Mouse (Mus musculus) liver, embryonic 14.5 days (tissue): ENCODE data around the gene Hmgn5. TPM values are rescaled to one million over a fixed set of nuclear protein-coding genes. Genes with fewer than 3 reads are reported as not detected.

Source experiments
- ATAC-seq: fragments of 200-750 bp; cut with Nextera tagmentation; 2 replicates; pipeline ENCODE4 v1.8.0; 2017; ENCODE audit warnings: moderate number of reproducible peaks, mild to moderate bottlenecking, moderate library complexity; ENCODE audit not compliant: insufficient read depth
- DNase-seq, 3 experiments: peaks; one replicate each; pipeline ENCODE4 v3.0.0-alpha.2; 2012 to 2013; ENCODE audit warnings: low read depth in 3 of 3, low spot score in 3 of 3
- H3K27ac ChIP-seq: fragments of 300-500 bp; sonication (generic); 2 replicates; pipeline ENCODE4 v1.5.1; 2014; ENCODE audit warnings: moderate library complexity, mild to moderate bottlenecking, control low read depth, inconsistent platforms
- H3K27me3 ChIP-seq: fragments of 300-500 bp; sonication (generic); 2 replicates; pipeline ENCODE4 v1.6.1; 2014; ENCODE audit warnings: mild to moderate bottlenecking, low read length, moderate library complexity; ENCODE audit not compliant: control insufficient read depth, insufficient read depth
- H3K36me3 ChIP-seq: fragments of 300-500 bp; sonication (generic); replicated peaks from 2 replicates; pipeline ENCODE4 v1.6.1; 2014; ENCODE audit warnings: low read depth; ENCODE audit not compliant: control insufficient read depth, insufficient read depth
- H3K4me1 ChIP-seq, 2 experiments: fragments of 200-500 bp in 1 of 2; fragments of 300-500 bp in 1 of 2; sonication (generic) in 1 of 2; replicated peaks; 2 replicates each; pipeline ENCODE4 v1.6.1; 2012 to 2014; ENCODE audit warnings: antibody characterized with exemption in 1 of 2, inconsistent platforms in 1 of 2, low read length in 1 of 2; ENCODE audit not compliant: control insufficient read depth in 2 of 2, insufficient read depth in 2 of 2
- H3K4me2 ChIP-seq: fragments of 300-500 bp; sonication (generic); 2 replicates; pipeline ENCODE4 v1.6.1; 2014; ENCODE audit warnings: low read depth, mild to moderate bottlenecking, control low read depth, moderate library complexity
- H3K4me3 ChIP-seq, 2 experiments: fragments of 200-500 bp in 1 of 2; fragments of 300-500 bp in 1 of 2; sonication (generic) in 1 of 2; 2 replicates each; pipeline ENCODE4 v1.5.1; 2012 to 2014; ENCODE audit warnings: low read depth in 2 of 2, low read length in 2 of 2, mild to moderate bottlenecking in 2 of 2, control low read depth in 1 of 2, inconsistent platforms in 1 of 2, moderate library complexity in 1 of 2; ENCODE audit not compliant: insufficient read depth in 1 of 2
- H3K9ac ChIP-seq: fragments of 300-500 bp; sonication (generic); replicated peaks from 2 replicates; pipeline ENCODE4 v1.6.1; 2014; ENCODE audit warnings: mild to moderate bottlenecking, control low read depth, moderate library complexity
- H3K9me3 ChIP-seq: fragments of 300-500 bp; sonication (generic); 2 replicates; pipeline ENCODE4 v1.6.1; 2016; ENCODE audit warnings: low read length, mixed read lengths; ENCODE audit not compliant: control insufficient read depth
- CTCF ChIP-seq: IDR thresholded peaks from 2 replicates; pipeline ENCODE4 v1.5.1; 2016; ENCODE audit warnings: antibody characterized with exemption, low read depth, control low read depth
- EP300 ChIP-seq: IDR thresholded peaks from 2 replicates; pipeline ENCODE4 v1.6.1; 2016; ENCODE audit warnings: antibody characterized with exemption, low read depth
- WGBS: fragments of 180-500 bp; shearing (Covaris S2); extraction: QIAGEN DNeasy Blood & Tissue Kit; methylation state at CpG from one replicate; pipeline ENCODE4 v1.1.7; 2014; ENCODE audit not compliant: insufficient replicate concordance; 5-methylcytosine and 5-hydroxymethylcytosine counted together
- polyA plus RNA-seq, 2 experiments: library from polyadenylated mRNA; depleted of rRNA in 1 of 2; stranded (reverse) in 1 of 2; unstranded in 1 of 2; fragments of >200 nt; fragmentation: Nextera tagmentation in 1 of 2; extraction: Ambion mirVana in 1 of 2; gene quantifications; 2 replicates each; pipeline versions ENCODE4 v1.2.1 to v1.2.3; 2012 to 2014

The Hmgn5 gene
- 4.0 and 18.0 TPM in 2 replicates for polyA plus RNA-seq (2012; rRNA removed)
- polyA plus RNA-seq (2014; fragmentation: Nextera tagmentation; extraction: Ambion mirVana): 15.6 and 17.3 TPM in 2 replicates

GRCm38 (mm10) chrX:109013283-109013682 is at the start of gene Hmgn5:
TSS of gene Hmgn5 (minus strand) at chrX:109013404.
- Histone ChIP-seq H3K4me1 (no peaks in the 10 kb centered on the region), H3K27ac (peak within 1 kb of the TSS; percentile 60), H3K9ac (peak within 1 kb of the TSS; percentile 75), H3K4me2 (peak within 1 kb of the TSS; percentile 64), H3K4me3 (peak within 1 kb of the TSS; percentile 61 to 91), H3K27me3 (no peaks in the 10 kb centered on the region), H3K36me3 (no peaks in the 10 kb centered on the region), H3K9me3 (no peaks in the 10 kb centered on the region)
- no peak for TF ChIP-seq EP300
- no peak for TF ChIP-seq CTCF
- ATAC-seq: peak; percentile 98
- peak; percentile 81 to 84 (median 82) for DNase-seq
- WGBS: 17% methylated on average over 25 of the region's 25 CpGs

DNA sequence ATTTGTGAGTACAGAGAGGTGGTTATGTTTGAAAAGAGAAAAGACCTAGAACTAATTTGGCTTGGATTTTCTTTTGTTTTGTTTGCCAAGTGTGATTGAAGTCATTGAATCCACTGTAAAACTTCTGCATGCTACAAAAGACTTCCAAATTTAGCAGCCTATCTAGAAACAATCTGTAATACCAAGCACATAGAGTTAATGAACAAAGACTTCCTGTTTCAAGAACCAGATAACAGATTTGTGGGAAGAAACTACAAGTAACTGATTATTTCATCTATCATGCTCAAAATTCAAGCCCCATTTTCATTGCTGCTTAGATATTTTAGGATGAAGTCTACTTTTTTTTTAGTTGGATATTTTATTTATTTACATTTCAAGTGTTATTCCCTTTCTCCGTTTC is 34.6 kb upstream of the Hmgn5 start:
- Histone ChIP-seq H3K36me3 (no peaks in the 10 kb centered on the region), H3K27me3 (no peaks in the 10 kb centered on the region), H3K27ac (no peak overlapping the region), H3K9ac (no peak overlapping the region), H3K4me1 (no peaks in the 10 kb centered on the region), H3K4me3 (no peak overlapping the region), H3K4me2 (no peak overlapping the region), H3K9me3 (no peaks in the 10 kb centered on the region)
- ATAC-seq (no peak), DNase-seq (no peak)
- TF ChIP-seq EP300 (no peak), CTCF (no peak)
- 38% methylated on average over 1 of the region's 1 CpGs for WGBS

DNA sequence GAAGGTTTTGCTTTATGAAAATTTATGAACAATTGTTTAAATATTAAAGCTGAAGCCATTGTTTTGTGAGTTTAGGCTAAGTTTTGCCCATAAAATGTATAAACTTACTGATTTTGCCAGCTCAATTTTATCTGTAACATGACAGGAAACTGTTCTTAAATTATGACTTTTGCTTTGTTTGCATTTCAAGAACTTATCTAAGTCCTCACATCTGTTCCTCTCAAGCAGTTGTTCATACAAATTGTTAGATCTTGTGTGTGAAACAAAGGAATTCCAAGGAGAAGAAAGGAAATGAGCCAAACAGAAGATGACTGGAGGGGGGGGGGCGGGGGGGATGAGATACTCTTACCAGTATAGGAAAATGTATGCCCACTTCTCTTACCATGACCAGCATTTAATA is 13.0 kb upstream of the Hmgn5 start:
- Histone ChIP-seq H3K4me1 (no peaks in the 10 kb centered on the region), H3K4me2 (no peak overlapping the region), H3K4me3 (no peak overlapping the region), H3K27me3 (no peaks in the 10 kb centered on the region), H3K36me3 (no peaks in the 10 kb centered on the region), H3K9me3 (no peaks in the 10 kb centered on the region), H3K9ac (no peak overlapping the region), H3K27ac (no peak overlapping the region)
- DNase-seq (no peak), ATAC-seq (no peak)
- TF ChIP-seq EP300: no peak
- no peak for TF ChIP-seq CTCF
- 64% methylated on average over 1 of the region's 1 CpGs for WGBS

- no peak overlapping the region for H3K4me3 ChIP-seq
- no peak overlapping the region for H3K27ac ChIP-seq
- DNase-seq (no peak), ATAC-seq (no peak)
- no peaks in the 10 kb centered on the region for H3K4me1 ChIP-seq
- H3K4me2 ChIP-seq: no peak overlapping the region
- TF ChIP-seq EP300 (no peak), CTCF (no peak)
- no peaks in the 10 kb centered on the region for H3K27me3 ChIP-seq
- H3K9ac ChIP-seq: no peak overlapping the region
- no peaks in the 10 kb centered on the region for H3K36me3 ChIP-seq
- H3K9me3 ChIP-seq: no peaks in the 10 kb centered on the region
- 15% methylated on average over 2 of the region's 2 CpGs for WGBS
Measured at GRCm38 (mm10) chrX:109020858-109021257, 7.7 kb upstream of the Hmgn5 start.

- Histone ChIP-seq H3K36me3 (no peaks in the 10 kb centered on the region), H3K4me2 (peak overlapping the region; percentile 64), H3K27ac (no peak overlapping the region), H3K9me3 (no peaks in the 10 kb centered on the region), H3K9ac (no peak overlapping the region), H3K4me1 (no peaks in the 10 kb centered on the region), H3K4me3 (peak overlapping the region in 1 of 2 experiments; percentile 61; a peak in 2 of 4 replicates), H3K27me3 (no peaks in the 10 kb centered on the region)
- ATAC-seq (no peak), DNase-seq (no peak)
- WGBS: 29% methylated on average over 4 of the region's 4 CpGs
- TF ChIP-seq CTCF (no peak), EP300 (no peak)
Measured at GRCm38 (mm10) chrX:109014166-109014565, 962 bp upstream of the Hmgn5 start.
